Comparison of ENCODE assay signal across 12 mouse cellular contexts in the genomic region with DNA sequence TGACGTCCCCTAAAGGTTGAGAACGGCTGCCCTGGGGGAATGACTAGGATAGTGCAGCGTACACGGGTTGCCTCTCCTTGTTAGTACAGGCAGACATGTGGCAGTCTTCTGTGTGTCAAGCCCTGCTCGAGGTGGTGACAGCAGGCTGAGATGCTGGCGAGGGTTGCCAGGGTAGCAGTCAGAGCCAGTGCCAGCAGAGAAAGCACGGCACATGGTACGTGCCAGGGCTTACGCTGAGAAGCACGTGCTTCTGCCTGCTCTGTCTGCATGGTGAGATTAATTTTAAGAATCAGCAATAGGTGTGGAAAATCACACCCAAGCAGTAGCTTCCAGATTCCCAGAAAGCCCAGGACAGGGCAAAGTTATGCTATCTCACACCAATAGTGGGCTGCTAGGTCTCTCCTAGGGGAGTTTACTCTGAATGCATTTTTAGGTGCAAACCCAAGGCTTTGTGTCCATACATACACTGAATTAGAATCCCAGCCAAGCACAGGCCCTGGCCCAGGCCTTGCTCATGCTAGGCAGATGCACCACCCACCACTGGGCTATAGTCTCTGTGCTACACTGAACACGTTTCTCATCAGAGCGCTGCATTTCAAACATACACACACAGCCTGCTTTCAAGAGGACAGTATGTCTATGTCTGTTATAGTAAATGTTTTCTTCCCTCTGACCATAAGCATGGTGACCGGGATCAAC. TPM values are rescaled to one million over a fixed set of nuclear protein-coding genes. Genes with fewer than 3 reads are reported as not detected.
DNase-seq lines count a peak whose midpoint lies in the region; ATAC-seq lines count a peak whose summit lies in the region.
"Had no signal": no experiment of that assay in that cellular context is flagged by ENCODE, and none has a peak within 500 bp of the region (broad histone marks: within the 10 kb centered on the region; RNA-seq: fewer than 3 reads in every experiment).

No protein-coding gene starts in this region.

- H3K27ac ChIP-seq in heart, embryonic 13.5 days (replicated peaks) = peak overlapping the region; percentile 62
- H3K27ac ChIP-seq: lung, embryonic 15.5 days had no signal

- H3K27me3 ChIP-seq in heart, embryonic 13.5 days (replicated peaks) = no peaks in the 10 kb centered on the region
- H3K27me3 ChIP-seq: lung, embryonic 15.5 days had no signal

- no peaks in the 10 kb centered on the region for H3K9me3 ChIP-seq in heart, embryonic 13.5 days
- H3K9me3 ChIP-seq: lung, embryonic 15.5 days had no signal

- no peak overlapping the region for H3K4me2 ChIP-seq in heart, embryonic 13.5 days
- H3K4me2 ChIP-seq: lung, embryonic 15.5 days had no signal

- H3K4me1 ChIP-seq in heart, embryonic 13.5 days = peaks cover 54% of the 10 kb centered on the region
- H3K4me1 ChIP-seq: lung, embryonic 15.5 days had no signal

- 0 out of 2 replicates have a peak, but pooled peaks have one; percentile 41 for ATAC-seq in frontal cortex, adult (ENCODE audit: low TSS enrichment)
- no peak for ATAC-seq in heart, embryonic 13.5 days (ENCODE audit: extremely low read depth, insufficient number of reproducible peaks, low FRiP score, low TSS enrichment)
- ATAC-seq: CD4-positive, CD25-positive, alpha-beta regulatory T cell, adult 4 months had no signal

- peaks cover 91% of the 10 kb centered on the region for H3K36me3 ChIP-seq in heart, embryonic 13.5 days

- no peak overlapping the region for H3K4me3 ChIP-seq in heart, embryonic 13.5 days
- H3K4me3 ChIP-seq: erythroblast, embryonic 14.5 days; lung, embryonic 15.5 days had no signal

- 69% methylated on average over 13 of the region's 13 CpGs for WGBS in heart, embryonic 13.5 days

- no peak for DNase-seq in frontal cortex, postnatal 25 days (ENCODE audit: low spot score in 2 of 2)
- peak; percentile 22 for DNase-seq in retina, postnatal 1 day
- no peak for DNase-seq in retina, embryonic 14.5 days (ENCODE audit: low spot score)
- peak; percentile 33 to 37 for DNase-seq in layer of hippocampus, postnatal 25 days (ENCODE audit: extremely low spot score in 1 of 2, low spot score in 1 of 2)
- no peak for DNase-seq in B cell, adult 2 months
- no peak for DNase-seq in lung, postnatal 25 days (ENCODE audit: low spot score)
- DNase-seq: spleen, adult 18-20 months had no signal

- no peak overlapping the region for H3K9ac ChIP-seq in heart, embryonic 13.5 days
- H3K9ac ChIP-seq: lung, embryonic 15.5 days had no signal

RNA-seq across cellular contexts. Expression of a gene that starts 31.3 kb away (rescaled TPM):
- polyA plus RNA-seq in heart, embryonic 13.5 days (2015; fragmentation: Nextera tagmentation; extraction: Ambion mirVana) = 28.5 and 29.3 TPM in 2 replicates
- 10 to 100 TPM; 41.1 to 43.1 TPM for total RNA-seq in layer of hippocampus, postnatal 25 days (2021)

RNA-seq across cellular contexts. Expression of a gene that starts 32.2 kb away (rescaled TPM):
- 28.1 and 30.3 TPM in 2 replicates for polyA plus RNA-seq in heart, embryonic 13.5 days (2015; fragmentation: Nextera tagmentation; extraction: Ambion mirVana)
- total RNA-seq in layer of hippocampus, postnatal 25 days (2021) = 10 to 100 TPM; 35.9 to 47.2 TPM

RNA-seq across cellular contexts. Expression of a gene that starts 35.6 kb away (rescaled TPM):
- polyA plus RNA-seq in heart, embryonic 13.5 days (2015; fragmentation: Nextera tagmentation; extraction: Ambion mirVana) = 8.0 and 8.1 TPM in 2 replicates
- total RNA-seq in layer of hippocampus, postnatal 25 days (2021) = 10 to 100 TPM in 1 of 2 experiments, 1 to 10 TPM in 1; 9.3 to 14.4 TPM

RNA-seq across cellular contexts. Expression of a gene that starts 52.4 kb away (rescaled TPM):
- 50.5 and 50.8 TPM in 2 replicates for polyA plus RNA-seq in heart, embryonic 13.5 days (2015; fragmentation: Nextera tagmentation; extraction: Ambion mirVana)
- 10 to 100 TPM; 36.7 to 46.2 TPM for total RNA-seq in layer of hippocampus, postnatal 25 days (2021)

Comparison
In these comparisons a context has a peak if more than half of its experiments do, and no peak if none do; other contexts are left out.
1. DNase-seq: peak in retina, postnatal 1 day (single experiment) and layer of hippocampus, postnatal 25 days (2 of 2); none in frontal cortex, postnatal 25 days (0 of 2), retina, embryonic 14.5 days (single experiment), B cell, adult 2 months (0 of 2) and lung, postnatal 25 days (single experiment).